Comparison of ENCODE assay signal across 8 mouse cellular contexts in genomic region chr2:72096345-72096744, GRCm38 (mm10).
DNase-seq lines count a peak whose midpoint lies in the region; ATAC-seq and TF ChIP-seq lines count a peak whose summit lies in the region.

No protein-coding gene starts in this region.

- ATAC-seq in heart, embryonic 11.5 days (replicated peaks; ENCODE audit: insufficient number of reproducible peaks, low FRiP score, low TSS enrichment) = no peak
- ATAC-seq in Patski = no peak
- ATAC-seq in liver, embryonic 14.5 days (ENCODE audit: insufficient read depth) = no peak

- no peak overlapping the region for H3K4me2 ChIP-seq in heart, embryonic 11.5 days
- no peak overlapping the region for H3K4me2 ChIP-seq in liver, embryonic 14.5 days (ENCODE audit: low read depth)

- WGBS in heart, embryonic 11.5 days (ENCODE audit: insufficient replicate concordance) = 25% methylated on average over 3 of the region's 3 CpGs
- WGBS in liver, embryonic 14.5 days (ENCODE audit: insufficient replicate concordance) = 12% methylated on average over 3 of the region's 3 CpGs

- H3K27me3 ChIP-seq in heart, embryonic 11.5 days (ENCODE audit: control insufficient read depth, insufficient read depth, low read length) = no peaks in the 10 kb centered on the region
- no peaks in the 10 kb centered on the region for H3K27me3 ChIP-seq in Patski
- H3K27me3 ChIP-seq in liver, embryonic 14.5 days (ENCODE audit: control insufficient read depth, insufficient read depth, low read length) = no peaks in the 10 kb centered on the region

- H3K9me3 ChIP-seq in heart, embryonic 11.5 days (replicated peaks; ENCODE audit: control insufficient read depth, low read length) = no peaks in the 10 kb centered on the region
- no peaks in the 10 kb centered on the region for H3K9me3 ChIP-seq in liver, embryonic 14.5 days (ENCODE audit: control insufficient read depth, low read length)

- no peak overlapping the region for H3K27ac ChIP-seq in heart, embryonic 11.5 days (ENCODE audit: low read depth, low read length)
- no peak overlapping the region for H3K27ac ChIP-seq in liver, embryonic 14.5 days

- H3K36me3 ChIP-seq in heart, embryonic 11.5 days (ENCODE audit: control insufficient read depth, insufficient read depth, low read length) = no peaks in the 10 kb centered on the region
- no peaks in the 10 kb centered on the region for H3K36me3 ChIP-seq in liver, embryonic 14.5 days (replicated peaks; ENCODE audit: control insufficient read depth, insufficient read depth, low read depth)

- no peak overlapping the region for H3K4me3 ChIP-seq in heart, embryonic 11.5 days (ENCODE audit: low read depth, low read length)
- no peak overlapping the region for H3K4me3 ChIP-seq in liver, embryonic 14.5 days (ENCODE audit: insufficient read depth in 1 of 2, low read depth in 2 of 2, low read length in 2 of 2)

- peak; percentile 92 for DNase-seq in heart, adult 11 months
- DNase-seq in 3T3-L1 (ENCODE audit: low read depth, low spot score) = peak; percentile 65
- DNase-seq in Patski (ENCODE audit: low read depth, low spot score) = peak; percentile 7
- DNase-seq in embryo, embryonic 11 days = peak; percentile 69
- peak in 1 of 3 experiments; percentile 11 for DNase-seq in liver, embryonic 14.5 days (ENCODE audit: low read depth in 3 of 3, low spot score in 3 of 3)
- DNase-seq in spleen, postnatal 14 days (ENCODE audit: low spot score in 2 of 2) = peak; percentile 45 to 74
- no peak for DNase-seq in urinary bladder, adult 2 months (ENCODE audit: low spot score)

- POLR2A ChIA-PET in Patski (lab: Charles Lee) = no interaction called here

- no peaks in the 10 kb centered on the region; the same call in 1 of the 2 replicates for H3K4me1 ChIP-seq in heart, embryonic 11.5 days (ENCODE audit: control insufficient read depth, insufficient read depth, low read length)
- H3K4me1 ChIP-seq in liver, embryonic 14.5 days (replicated peaks; ENCODE audit: control insufficient read depth in 2 of 2, insufficient read depth in 2 of 2, low read length in 1 of 2) = no peaks in the 10 kb centered on the region

- no peak overlapping the region for H3K9ac ChIP-seq in heart, embryonic 11.5 days (ENCODE audit: low read depth, low read length)
- H3K9ac ChIP-seq in liver, embryonic 14.5 days (replicated peaks) = no peak overlapping the region

- no peak for TF ChIP-seq EP300 in liver, embryonic 14.5 days (IDR thresholded peaks at IDR 0.05; ENCODE audit: low read depth)

- in situ Hi-C loops in Patski (cut with MboI; ENCODE audit: low pct_unique_long_range_greater_than_20kb) = loop anchor here (5.0 kb wide), 1 partner anchor 51 kb away; no protein-coding TSS in a partner anchor

- CTCF ChIA-PET in Patski (lab: Charles Lee) = interaction anchor here (0.9 to 2.5 kb wide), 16 partner anchors 10 to 112 kb away, joined by 3 to 41 read pairs (median 6); no protein-coding TSS in a partner anchor

- peak; percentile 88 for TF ChIP-seq CTCF in Patski (IDR thresholded peaks at IDR 0.05)
- TF ChIP-seq CTCF in liver, embryonic 14.5 days (IDR thresholded peaks at IDR 0.05; ENCODE audit: low read depth) = peak; percentile 65
